Mouse (Mus musculus) embryonic fibroblast, embryonic 13.5 days (primary cell): ENCODE measurements around the gene Top3b.

Experiments used
- CTCF ChIP-seq: IDR thresholded peaks from 2 replicates; pipeline ENCODE4 v1.5.1; 2011; ENCODE audit warnings: mild to moderate bottlenecking, control low read depth, low read length, moderate library complexity, borderline replicate concordance; ENCODE audit not compliant: insufficient read depth
- POLR2A ChIP-seq: IDR thresholded peaks from 2 replicates; pipeline ENCODE4 v1.6.1; 2011; ENCODE audit warnings: low read depth, mild to moderate bottlenecking, control low read depth, low read length, moderate library complexity

DNA sequence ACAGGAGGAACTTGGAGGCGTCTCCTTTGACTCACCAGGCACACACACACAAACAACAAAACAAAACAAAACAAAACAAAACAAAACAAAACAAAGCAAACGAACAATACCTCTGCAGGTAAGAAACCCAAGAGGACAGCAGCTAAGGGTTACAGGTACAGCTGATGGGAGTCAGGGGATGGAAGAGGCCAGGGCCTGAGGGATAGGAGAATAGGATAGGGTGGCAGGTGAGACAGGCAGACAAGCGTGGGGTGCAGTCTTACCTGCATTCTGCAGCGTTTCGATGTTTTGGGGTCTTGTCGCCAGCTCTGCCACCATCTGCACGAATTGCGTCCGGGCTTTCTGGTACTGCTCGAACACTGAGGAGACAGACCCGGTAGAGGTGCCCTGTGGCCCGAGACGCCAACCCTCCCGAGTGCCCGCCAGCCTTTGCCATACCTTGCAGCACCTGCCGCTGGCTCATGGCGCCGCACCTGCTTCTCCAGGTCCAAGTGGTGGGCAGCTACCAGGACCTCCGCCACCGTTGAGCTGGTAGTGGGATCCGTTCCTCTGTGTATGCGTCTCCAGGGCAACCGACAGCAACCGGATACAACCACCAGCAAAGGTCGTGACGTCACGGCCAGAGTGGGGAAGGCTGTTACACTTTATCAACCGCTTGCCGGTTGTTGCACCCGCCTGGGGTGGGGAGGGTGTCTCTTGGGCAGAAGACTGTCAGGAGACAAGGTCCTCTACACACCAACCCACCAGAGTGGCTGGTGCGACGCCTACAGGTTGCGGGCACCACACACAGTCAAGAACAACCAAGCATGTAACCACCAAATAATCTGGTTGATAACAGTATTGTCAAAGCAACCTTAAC is 41.5 kb upstream of the Top3b start, which contains the start of gene Spag6l:
- peak; percentile 22; the same call in 1 of the 2 replicates for TF ChIP-seq CTCF
- TF ChIP-seq POLR2A: no peak
